Mouse (Mus musculus): Measurements from ENCODE around the gene Spire2. TPM values are rescaled to one million over a fixed set of nuclear protein-coding genes. Genes with fewer than 3 reads are reported as not detected.
A peak's percentile ranks its signal among the peaks of the same experiment; 100 is the strongest.

The Spire2 gene
- polyA plus RNA-seq, 3 experiments from 2014 or later: not detected

DNA sequence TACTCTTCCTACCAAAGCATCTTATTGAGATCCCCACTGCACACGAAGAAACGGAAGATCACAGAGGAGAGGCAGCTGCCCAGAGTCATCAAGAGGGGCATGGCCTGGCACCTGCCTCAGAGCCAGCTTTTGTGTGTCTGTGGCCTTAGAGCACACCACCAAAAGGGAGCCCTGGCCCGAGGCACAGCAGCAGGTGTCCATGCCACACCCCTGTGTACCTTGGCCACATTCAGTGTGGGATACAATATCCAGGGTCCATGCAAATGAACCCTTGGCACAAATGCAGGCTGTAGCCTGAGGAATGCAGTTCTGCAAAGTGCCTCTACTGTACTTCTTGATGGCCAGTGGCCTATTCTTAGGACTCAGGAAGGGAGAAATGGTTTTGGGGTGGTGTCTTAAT, 5.0 kb downstream of the Spire2 start:
- no peak for ATAC-seq

DNA sequence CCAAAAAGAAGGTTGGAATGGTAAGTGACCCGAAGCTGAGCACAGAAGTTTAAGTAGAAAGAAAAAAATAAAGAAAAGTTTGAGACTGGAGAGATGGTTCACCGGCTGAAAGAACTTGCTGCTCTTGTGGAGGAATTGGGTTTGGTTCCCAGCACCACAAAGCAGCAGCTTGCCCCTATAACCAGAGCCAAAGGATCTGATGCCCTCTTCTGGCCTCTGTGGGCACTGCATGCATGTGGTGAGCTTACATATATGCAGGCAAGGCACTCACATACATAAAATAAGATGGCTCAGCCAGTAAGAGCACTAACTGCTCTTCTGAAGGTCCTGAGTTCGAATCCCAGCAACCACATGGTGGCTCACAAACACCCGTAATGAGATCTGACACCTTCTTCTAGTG, 7.6 kb downstream of the Spire2 start:
- ATAC-seq: no peak

DNA sequence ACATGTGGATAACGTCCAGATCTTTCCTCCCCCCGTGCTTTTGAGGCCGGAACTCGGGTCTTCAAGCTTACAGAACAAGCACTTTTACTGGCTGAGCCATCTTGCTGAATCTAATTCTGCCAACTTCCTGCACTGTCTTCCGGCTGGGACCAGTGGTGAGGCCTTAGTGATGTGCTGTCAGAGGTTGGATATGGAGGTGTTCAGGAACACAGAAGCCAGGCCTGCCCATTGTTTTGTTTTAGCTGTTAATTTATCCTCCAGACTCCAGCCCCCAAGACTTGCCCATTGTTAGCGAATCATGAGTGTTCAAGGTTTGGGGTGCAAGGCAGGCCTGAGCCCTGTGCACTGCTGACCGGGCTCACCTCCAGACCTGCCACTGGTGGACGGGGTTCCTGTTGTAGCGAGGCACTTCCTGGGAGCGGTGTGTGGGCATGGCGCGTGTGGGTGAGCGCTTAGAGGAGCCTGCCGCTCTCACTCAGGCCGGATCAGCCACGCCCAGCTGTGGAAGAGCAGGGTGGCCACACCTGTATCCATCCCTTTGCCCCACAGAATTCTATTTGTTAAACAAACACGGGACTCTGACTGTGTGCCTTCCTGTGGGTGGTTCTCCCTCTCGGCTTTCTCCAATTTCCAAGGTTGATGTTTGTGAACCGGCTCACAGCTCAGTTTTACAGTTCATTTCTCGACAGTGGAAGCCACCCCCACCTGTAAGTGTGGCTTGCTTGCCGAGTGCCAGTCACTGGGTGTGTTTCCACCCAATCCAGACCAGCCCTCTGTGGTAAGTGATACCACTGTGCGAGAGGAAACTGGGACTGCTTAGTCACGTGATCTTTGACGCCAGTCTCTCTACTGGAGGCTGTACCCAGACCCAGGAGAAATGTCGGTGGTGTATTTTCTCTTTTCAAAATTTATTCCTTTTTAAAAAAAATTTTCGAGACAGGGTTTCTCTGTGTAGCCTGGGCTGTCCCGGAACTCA, 8.8 kb downstream of the Spire2 start:
- ATAC-seq: no peak

DNA sequence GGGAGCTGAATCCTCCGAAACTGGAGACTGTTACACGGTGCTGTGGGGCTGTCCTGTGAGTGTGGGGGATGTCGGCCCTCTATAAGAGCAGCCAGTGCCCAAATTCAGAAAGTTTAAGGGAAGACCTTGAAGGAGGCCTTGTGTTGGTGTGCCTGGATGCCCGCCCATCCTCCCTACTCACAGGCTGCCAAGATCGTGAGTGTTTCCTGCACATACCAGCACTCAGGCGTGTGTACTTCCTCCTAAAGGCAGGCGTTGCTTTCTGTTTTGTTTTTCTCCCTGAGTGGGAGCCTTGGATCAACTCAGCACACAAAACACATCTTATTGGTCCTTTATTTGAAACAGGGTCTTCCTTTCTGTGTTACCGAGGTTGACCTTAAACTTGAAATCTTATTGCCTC, 9.7 kb downstream of the Spire2 start:
- ATAC-seq: no peak

DNA sequence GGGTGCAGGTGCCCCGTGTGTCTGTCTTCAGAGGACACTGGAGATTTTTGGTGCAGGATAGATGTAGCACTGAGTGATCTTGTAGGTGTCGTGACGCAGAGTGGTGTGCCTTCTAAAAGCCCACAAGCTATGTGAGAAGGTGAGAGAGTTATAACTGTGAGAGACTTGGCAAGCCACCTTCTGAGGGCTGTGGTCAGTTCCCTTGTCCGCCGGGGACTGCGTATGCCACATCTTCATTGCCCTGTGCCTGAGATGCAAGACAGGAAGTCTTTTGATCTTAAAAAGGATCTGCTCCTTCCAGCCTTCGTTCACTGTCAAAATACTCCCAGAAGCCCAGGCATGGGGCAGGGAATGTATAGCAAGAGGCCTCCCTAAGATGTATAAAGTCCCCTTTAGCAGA, 10.4 kb downstream of the Spire2 start:
- no peak for ATAC-seq

DNA sequence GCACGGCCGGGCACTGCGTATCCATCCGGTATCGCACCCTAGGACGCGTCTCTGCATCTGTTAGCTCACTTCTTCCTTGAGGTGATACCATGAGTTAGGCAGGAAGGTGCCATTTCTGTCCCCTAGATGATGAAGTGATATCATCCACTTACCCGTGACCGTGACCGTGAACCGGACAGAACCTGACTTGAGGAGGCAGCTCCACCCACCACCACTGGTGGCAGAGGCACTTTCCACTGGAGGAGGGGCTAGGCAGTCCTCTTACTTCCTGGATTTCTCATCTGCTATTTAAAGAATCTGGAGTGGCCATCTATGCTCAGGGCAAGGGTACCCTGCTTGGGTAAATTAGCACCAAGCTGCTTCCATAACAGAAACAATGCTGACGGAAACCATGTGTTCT, 10.9 kb downstream of the Spire2 start:
- ATAC-seq: no peak

DNA sequence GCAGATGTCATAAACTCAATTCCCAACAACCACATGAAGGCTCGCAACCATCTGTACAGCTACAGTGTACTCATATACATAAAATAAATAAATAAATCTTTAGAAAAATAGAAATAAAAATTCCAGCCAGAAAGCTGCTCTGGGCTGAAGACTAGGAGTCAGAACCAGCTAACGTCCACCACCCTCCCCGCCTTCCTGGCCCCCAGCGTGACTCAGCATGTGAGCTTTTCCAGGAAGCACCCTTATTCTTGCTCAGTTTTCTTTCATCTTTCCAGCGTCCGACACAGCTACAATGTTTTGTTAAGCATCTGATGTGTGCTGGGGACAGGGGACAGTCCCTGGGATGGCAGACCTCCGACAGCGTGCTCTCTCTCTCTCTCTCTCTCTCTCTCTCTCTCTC, 12.6 kb downstream of the Spire2 start:
- no peak for ATAC-seq

DNA sequence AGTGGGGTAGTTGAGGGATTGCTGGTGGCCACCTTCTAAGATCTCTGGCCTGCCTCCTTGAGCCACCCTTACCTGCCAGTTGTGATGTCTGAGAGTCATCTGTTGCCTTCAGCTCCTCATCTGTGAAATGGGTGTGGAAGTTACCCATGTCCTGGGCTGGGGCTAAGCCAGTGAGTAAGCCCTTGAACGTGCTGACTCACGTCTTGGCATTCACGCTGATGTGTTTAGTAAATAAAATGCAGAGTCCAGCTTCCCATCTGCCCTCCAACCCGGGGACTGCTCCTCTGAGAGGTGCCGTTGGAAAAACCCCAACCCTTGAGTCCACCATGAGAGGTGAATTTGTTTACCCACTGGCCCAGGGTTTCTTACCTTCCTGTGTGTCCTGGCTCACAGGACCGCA, 13.3 kb downstream of the Spire2 start:
- ATAC-seq: no peak

DNA sequence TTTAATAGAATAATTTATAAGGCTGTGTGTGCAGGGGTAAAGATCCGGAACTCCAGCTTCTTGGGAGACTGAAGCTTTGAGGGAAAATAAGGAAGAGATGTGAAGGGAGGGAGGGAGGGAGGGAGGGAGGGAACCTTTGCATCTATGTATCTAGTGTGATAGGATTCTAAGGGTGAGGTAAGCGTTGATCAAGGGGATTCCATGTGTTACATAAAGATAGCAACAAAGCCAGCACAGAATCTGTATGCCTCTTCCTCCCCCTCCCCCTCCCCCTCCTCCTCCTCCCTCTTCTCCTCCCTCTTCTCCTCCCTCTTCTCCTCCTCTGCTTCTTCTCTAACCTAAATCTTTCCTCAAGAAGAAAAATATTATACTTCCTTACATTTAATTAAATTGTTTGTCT, 14.8 kb downstream of the Spire2 start:
- no peak for ATAC-seq

DNA sequence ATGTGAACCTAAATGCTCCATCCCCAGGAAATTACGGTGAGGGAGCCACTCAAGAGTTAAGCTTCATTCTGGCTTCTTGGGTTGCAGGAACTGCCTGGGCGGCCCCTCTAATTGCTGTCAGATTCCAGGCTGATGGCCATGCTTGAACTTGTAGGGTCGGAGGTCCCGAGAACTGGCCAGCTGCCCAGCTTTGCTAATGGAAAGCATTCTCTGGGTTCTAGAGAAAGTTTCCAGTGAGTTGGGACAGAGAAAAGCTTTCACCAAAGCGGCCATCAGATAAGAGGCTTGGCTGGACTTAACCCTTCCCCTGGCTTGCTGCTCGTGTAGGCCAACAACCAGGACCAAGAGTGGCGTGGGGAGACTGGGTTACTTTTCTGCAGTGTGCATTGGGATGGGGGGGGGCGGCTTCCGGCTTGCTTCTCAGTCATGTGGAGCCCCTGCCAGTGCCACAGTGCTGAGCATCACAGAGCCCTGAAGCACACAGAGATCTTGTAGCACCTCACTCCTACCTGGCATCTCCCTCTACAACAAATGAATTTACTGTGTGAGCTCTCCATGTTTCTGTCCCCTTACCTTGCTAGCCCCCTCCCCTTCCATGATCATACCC, 15.8 kb downstream of the Spire2 start:
- ATAC-seq: no peak

DNA sequence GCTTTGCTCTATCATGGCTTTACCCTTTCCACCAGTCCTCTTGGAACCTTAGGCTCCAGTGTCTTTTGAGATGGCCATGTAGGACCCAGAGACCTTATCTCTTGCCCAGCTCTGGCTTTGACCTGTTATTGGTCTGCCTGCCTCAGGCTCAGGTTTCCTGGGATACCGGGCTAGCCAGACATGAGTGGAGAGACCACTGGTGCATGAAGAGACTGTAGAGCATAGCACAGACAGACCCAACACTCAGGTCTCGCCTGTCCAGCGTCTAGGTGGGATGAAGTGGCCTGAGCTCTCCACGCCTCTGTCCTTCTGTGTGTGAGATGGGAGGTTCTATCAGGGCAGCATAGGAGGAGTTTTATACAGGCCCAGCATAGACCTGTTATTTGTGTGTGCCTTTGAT, 16.6 kb downstream of the Spire2 start:
- ATAC-seq: no peak

DNA sequence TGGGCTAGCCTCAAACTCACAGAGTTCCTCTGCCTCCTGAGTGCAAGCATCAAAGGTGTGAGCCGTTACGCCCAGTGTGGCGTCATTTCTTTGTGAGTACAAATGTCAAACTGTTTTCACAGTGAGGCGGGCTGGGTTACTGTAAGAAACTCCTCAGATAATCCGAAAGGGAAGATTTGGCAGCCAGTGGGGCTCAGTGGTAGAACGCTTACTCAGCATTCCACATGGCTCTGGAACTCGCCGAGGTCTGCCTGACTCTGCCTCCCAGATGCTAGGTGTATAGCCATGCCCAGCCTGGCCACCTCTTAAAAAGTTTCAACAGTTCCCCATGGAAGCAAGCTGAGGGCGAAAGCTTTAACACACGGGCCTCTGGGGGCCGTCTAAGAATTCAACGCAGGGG, 19.6 kb downstream of the Spire2 start:
- no peak for ATAC-seq

DNA sequence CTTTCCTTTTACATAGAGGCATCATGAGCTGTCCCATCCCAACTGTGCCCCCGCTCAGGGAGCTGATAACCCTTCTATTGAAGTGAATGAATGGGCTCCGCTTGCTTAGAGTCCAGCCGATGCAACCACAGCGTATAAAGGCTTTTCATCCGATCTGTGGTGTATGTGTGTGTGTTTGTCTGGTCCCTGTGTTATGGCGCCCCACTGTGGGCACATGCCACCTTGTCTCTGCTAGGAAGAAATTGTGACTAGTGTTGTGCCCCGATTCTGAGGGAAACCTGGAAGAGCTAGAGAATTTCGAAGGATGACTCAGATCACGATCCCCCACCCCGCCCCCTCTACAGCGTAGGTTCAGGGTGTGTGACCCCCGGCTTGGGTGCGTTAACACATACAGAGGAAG, 20.3 kb downstream of the Spire2 start:
- ATAC-seq: no peak

DNA sequence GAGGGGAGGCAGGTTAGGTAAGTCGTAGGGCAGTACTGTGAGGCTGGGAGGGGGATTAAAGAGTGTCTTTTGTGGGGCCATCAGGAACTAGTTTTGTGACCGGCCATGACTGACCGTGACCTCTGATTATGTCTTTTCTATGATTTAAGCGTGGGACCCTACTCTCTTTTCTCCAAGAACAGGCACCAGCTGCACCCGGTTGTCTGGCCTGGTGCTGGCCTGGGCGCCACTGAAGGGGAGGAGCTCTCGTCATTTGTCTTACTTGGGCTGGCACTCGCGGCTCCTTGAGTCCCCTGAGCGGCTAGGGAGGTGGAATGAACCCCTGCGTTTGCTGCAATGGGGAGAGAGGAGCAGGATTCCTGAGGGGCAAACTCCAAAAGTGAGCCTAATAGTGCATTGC, 20.7 kb downstream of the Spire2 start:
- no peak for ATAC-seq

DNA sequence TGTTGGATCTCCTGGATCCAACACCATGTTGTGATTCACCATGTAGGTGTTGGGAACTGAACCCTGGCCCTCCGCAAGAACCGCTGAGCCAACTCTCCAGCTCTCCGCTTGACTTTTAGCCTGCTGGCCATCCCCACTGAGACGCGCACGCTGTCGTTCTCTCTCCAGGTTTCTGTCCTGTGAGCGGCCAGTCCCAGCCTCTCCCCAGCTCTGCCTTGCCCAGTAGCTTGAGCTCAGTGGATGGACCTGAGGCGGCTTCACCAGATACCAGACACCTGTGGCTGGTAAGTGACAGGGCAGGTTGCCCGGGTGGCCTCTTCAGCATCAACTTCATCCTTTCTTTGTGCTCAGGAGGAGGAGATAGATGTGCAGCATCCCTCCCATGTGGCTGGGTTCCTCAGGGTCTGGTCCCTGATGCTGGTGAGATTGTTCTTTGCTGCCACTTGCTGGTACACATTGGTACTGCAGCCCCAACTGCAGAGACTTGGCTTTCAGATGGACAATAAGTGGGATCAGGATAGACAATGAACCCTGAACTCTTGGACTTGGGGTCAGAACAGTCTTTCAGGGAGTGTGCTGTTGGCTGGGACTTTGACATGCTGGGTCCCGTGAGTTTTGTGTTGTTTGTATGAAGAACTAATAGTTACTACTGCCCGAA, 28.7 kb downstream of the Spire2 start:
- ATAC-seq: no peak

DNA sequence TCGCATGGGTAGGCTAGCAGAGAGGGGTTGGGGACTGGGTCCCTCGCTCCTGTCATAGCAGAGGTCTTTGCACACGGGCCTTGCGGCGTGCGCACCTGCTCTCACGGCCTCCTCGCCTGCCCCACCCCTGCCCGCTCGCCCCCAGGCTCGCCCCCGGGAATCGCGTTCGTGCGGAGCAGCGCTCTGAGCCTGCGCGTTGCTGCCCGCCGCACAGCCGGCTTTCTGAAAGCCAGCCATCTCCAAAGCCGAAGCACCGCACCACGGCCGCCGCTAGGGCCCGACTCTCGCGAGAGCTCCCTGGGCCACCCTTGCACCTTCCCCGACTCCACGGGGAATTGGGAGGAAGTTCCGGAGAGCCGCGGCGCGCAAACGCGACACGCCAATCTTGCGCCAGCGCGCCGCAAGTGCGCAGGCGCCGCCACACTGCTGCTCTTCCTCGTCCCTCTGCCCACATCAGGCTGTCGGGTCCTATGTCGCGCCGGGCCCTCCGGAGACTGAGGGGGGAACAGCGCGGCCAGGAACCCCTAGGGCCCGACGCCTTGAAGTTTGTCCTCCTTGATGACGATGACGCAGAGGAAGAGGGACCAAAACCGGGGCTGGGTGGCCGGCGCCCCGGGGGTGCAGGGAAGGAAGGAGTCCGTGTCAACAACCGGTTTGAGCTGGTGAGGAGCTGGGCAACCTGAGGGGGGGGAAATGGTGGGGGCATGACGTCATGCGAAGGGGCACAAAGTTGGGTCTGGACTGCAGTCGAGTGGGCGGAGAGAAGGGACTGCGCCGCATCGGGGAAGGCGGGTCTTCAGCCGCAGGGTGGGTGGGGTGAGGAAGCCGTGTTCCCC, 41.1 kb downstream of the Spire2 start, which contains the start of gene Tcf25:
Tcf25 (plus strand) TSS at position 351 of the 836 bp plus-strand sequence.
- peak; percentile 86 for ATAC-seq

DNA sequence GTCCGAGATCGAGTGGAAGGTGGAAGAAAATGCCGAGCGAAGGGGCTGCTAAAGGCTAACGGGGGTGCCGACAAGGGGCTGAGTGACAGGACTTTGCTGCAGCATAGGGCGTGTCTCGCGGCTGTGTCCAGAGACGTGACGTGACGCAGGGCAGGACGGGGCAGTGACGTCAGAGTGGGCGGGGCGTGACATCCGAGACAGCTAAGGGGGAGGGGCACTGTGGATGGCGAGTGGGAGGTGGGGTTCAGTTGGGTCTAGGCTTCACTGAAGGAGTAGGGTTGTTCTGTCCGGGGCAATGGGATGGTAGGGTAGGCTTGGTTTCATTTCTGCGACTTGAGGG, 41.7 kb downstream of the Spire2 start:
- ATAC-seq: peak; percentile 76

DNA sequence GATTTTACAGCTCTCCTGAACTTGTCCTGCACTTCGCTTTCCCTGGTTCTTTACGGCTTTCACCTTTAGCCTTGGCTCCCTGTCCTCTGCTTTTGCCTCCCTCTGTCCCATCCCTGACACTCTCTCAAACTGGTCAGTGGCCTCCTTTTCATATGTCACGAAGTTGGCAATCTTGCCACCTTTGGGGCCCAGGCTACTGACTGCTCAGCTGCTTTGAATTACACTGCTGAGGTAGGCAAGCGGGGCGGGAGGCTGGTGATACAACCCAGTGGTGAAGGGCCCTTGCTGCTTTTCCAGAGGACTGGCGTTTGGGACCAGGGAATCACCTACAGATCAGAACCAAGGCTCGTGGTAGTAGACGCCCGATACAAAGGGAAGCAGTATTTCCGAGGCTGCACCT, 43.2 kb downstream of the Spire2 start:
- no peak for ATAC-seq

DNA sequence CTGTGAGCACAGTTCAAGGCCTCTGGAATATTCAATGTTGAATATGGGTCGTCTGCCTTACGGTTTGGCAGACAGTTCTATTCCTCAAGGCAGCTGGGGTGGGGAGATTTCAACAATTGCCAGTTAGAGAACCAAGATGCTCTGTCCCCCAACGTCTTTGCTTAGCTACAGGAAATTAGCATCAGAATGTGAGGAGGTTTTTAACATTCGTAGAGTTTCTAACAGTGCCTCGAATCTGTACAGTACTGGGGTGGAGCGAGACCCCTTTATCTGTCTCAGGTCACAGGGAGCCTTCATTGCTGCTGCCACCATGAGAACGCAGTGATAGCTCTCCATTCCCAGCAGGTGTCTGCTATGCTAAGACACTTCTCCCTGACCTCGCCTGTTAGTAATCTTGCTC, 43.6 kb downstream of the Spire2 start:
- ATAC-seq: no peak

DNA sequence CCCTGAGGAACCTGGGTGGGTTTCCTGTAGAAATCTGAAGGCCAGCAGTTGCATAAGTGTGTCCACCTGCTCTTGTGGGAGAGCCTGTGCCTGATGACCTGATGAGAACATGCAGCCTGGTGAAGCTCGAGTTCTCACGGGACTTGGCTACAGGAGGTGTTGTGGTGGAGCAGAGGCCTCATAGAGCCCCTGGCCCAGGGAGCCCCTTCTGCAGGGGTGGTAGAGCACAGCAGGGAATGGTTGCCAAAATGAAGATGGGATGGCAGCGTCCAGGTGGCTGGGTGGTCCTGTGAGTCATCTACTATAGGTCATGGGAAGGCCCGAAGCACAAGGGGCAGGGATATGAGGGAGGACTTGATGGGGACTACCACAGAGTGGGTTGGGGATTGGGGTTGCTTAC, 49.2 kb downstream of the Spire2 start:
- ATAC-seq: no peak

DNA sequence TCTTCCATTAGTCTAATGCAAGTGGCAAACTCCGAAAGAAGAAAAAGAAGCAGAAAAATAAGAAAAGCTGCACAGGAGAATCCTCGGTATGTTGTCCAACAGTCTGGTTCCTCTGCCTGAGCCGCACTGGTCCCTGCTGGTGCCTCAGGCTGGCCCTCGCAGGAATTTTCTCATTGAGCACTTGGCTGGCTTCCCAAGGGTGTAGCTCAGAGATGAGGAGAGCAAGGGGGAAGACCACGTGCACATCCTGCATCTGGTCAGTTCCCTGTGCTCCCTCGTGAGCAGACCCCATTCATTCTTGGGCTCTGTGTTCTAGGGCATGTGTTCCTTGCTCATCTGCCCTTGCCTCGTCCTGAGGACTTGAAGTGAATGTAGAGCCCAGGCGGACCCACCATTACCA, 50.0 kb downstream of the Spire2 start:
- ATAC-seq: no peak

DNA sequence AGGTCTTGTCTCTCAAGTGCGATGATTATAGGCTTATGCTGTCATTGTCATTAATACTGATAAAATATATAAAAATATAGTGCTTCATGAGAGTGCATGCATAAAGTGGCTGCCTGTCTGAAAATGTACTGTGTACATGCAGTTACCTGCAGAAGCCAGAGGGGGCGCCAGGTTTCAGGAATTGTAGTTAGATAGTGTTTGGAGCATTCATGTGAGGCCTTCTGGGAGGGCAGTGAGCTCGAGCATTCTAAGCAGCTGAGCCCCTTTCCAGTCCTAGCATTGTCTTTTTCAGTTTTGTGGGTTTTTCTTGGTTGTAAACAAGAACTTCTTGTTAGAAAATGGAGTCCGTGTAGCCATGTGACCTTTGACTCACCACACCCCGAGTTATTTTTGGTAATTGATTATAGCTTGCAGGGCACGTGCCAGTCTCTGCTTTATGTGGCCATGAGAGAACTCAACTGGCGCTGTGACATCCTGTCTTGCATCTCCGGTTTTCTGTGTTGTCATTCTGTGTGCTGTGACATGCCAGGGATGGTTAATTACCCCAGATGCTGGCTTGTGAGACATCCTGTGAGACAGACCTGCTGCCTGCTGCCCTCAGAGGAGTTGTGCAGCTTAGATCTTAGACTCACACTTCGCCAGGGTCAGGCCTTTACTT, 52.5 kb downstream of the Spire2 start:
- ATAC-seq: peak; percentile 60
